Mouse (Mus musculus) retina, postnatal 1 day (tissue): ENCODE measurements around the gene Egfem1.

Source experiments
- DNase-seq: peaks from one replicate; pipeline ENCODE4 v3.0.0-alpha.2; 2012

Egfem1 gene

DNA sequence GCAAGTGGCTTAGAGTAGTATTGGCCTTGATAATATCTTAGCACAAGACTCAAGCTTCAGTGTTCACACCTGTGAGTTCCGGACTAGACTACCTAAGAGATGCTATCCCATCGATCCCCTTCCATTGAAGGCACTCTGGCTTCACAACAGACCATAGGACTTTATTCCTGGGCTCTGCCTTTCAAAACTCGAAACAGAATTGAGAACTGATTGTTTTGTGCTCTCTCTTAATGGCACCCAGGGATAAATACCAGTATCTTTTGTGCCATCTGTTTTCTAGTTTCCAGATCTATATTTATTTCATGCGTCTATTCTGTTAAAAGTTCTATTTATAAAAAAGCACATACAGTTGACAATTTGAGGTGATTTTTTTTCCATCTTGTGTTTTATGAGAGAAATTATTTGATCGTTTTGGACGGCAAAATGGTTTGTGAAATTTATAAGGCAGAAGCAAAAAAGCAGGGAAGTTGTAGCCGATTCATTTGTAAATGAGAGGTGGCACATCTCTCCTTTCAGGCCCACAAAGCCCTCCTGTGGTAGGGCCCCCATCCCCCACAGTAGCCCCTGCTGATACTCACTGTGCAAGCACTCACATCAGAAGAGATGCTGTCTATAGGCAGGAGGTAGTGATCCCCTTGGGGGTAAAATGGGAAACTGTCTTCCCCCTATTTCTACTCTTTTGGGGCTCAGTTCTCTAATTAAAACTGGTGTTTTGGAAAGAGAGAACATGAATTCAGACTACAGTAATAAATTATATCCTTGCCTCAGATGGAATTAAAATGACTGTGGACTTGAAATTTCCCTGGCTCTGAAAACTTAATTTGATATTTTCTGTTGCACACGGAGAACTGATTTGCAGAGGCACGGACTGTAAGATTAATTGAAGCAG is 53.6 kb downstream of the Egfem1 start:
- peak; percentile 39 for DNase-seq

GRCm38 (mm10) chr3:29136065-29136955 is 54.5 kb downstream of the Egfem1 start:
- peak; percentile 57 for DNase-seq

GRCm38 (mm10) chr3:29168401-29168800 is 86.6 kb downstream of the Egfem1 start:
- DNase-seq: no peak

- no peak for DNase-seq
Measured at GRCm38 (mm10) chr3:29169003-29169402, 87.2 kb downstream of the Egfem1 start.

DNA sequence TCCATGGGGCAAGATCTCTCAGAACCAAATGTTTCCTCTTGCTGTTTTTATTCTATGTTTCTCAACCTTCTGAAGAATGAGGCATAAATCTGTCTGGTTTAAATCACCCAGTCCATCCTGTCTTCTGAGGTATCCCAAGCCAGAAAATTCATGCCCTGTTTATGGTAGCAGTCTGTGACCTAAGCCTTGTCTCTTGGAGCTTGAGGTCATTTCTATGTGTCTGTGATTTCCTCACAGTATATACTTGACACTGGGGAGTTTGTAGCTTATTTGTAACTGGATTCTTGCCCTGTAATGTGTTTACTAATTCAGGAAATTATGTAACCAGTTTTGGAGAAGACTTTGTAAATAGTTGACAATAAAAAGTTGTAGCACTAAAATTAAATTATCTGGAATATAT is 95.2 kb downstream of the Egfem1 start:
- no peak for DNase-seq

GRCm38 (mm10) chr3:29182988-29183387 is 101.2 kb downstream of the Egfem1 start:
- peak; percentile 40 for DNase-seq

DNA sequence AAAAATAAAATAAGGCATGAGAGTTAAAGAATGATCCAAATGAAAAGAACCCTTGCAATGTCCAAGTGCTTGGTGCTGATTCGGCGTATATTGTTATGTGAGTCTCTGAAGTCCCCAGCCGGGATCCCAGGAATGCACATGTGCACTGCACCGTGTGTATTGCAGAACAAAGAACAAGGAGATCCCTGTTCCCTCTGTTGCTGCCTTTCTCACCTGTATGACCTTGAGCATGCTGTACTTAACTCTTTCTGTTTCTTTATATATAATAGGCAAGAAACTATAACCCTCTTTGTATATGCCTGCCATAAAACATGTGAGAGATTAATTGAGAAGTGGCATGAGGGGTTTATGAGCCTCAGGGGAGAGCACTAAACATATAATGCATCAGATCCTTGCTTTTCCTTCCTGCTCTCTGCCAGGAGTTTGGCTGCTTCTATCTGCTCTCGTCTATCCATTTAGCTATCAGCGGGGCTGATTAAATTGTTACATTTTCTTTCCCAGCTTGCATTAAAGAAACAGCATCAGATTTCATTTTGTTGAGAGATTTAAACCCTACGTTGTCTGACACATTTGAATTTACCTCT is 101.9 kb downstream of the Egfem1 start:
- peak; percentile 55 for DNase-seq

DNA sequence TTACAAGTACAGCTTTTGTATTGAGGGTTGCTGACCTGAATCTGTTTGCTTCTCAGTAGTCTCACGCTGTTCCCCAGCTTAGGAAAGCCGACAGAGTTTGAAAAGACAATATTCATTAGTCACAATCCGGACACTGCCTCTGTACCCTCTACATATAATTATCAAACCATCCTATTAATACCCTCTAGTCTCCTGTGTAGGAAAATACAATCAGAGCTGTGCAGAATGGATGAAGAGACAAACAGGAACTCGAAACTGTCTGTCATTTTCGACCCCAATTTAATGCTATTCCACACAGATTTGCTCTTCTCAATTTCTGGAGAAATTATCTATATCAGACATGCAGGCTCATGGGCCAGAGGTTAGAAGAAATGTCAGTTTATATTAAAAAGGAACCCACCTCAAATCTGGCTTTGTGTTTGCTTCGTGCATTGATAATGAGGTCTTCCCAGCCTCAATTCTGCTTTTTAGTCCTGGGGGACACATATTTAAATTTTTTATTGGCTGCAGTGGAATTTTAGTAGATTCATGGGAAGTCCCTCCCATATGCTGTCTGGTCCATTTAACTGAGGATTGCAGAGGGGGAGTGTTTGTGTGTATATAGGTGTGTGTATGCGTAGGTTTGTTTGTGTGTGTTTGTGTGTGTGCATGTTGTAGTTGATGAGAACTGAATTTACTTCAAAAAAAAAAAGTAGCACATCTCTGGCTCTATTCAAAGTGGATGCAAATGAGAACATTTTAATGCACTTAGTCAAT is 102.8 kb downstream of the Egfem1 start:
- peak; percentile 61 for DNase-seq

- no peak for DNase-seq
Measured at GRCm38 (mm10) chr3:29190263-29190662, 108.4 kb downstream of the Egfem1 start.

GRCm38 (mm10) chr3:29197727-29198512 is 116.1 kb downstream of the Egfem1 start:
- DNase-seq: no peak

DNA sequence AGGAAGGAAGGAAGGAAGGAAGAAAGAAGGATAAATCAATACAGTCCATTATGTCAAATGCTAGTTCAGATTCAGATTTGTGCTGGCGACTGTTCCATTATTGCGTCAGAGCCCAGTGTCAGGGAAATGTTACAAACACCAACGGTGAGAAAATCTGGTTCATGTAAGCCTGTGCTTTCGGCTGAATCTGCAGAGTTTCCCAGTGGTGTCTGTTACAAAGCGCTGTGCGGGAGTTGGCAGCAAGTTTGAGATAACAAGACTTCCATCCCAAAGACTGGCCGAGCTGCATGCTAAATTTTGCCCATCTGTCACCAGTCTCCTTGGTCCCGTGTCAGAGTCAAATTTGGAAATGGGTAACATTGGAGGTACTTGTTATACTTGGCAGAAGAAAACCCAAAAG is 118.8 kb downstream of the Egfem1 start:
- no peak for DNase-seq

- no peak for DNase-seq
Measured at GRCm38 (mm10) chr3:29202536-29202935, 120.7 kb downstream of the Egfem1 start.

DNA sequence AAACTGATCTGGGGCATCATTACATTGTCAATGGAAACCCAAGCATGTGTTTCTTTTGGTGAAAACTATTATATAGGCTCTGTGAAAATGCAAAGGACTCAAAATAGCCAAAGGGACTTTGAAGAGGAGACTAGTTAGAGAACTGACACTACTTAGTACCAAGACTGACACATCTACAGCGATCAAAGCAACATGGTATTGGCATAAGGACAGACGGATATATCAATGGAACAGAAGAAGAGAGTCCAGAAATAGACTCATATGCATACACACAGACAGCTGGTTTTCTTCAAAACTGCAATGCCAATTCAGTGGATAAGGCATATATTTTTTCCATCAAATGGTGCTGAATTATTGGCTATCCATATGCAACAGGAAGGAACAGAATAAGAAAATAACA is 140.6 kb downstream of the Egfem1 start:
- DNase-seq: no peak

- DNase-seq: no peak
Measured at GRCm38 (mm10) chr3:29229712-29230111, 147.9 kb downstream of the Egfem1 start.

DNA sequence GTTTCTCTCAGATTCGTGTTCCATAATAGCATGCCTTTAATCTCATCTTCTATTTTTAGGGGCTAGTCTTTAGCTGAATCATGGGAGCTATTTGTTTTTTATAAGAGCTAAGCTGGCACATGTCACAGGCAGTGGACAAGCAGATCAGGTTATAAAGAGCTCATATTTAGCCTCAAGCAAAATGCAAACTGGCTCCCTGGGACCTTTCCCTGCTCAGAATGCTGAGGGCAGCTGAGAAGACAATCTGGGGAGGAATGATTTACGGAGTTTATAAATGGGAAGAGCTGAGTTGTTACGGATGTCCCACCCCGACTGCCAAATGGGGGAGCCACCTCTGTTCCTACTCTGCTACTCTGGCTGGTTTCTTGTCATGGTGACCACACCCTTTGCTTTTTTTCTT is 153.7 kb downstream of the Egfem1 start:
- no peak for DNase-seq

- DNase-seq: no peak
Measured at GRCm38 (mm10) chr3:29236517-29236916, 154.7 kb downstream of the Egfem1 start.

GRCm38 (mm10) chr3:29243600-29243999 is 161.8 kb downstream of the Egfem1 start:
- peak; percentile 18 for DNase-seq

DNA sequence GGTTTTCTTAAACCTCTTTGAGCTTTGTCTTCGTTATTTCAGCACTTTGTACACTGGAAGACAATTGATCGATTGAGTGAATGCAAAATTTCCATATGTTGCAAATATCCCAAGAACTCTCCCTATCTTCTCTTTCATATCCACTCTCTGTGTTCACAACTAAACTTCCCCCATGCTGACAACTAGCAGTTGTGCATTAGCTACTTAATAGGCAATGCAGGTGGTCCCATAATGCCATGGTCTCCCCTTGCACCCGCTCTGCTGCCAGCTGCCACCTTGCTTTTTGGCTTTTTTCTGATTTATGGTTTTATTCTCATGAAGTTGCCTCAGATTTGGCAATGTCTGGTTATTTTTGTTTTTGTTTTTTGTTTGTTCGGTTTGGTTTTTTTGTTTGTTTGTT is 209.8 kb downstream of the Egfem1 start:
- no peak for DNase-seq

DNA sequence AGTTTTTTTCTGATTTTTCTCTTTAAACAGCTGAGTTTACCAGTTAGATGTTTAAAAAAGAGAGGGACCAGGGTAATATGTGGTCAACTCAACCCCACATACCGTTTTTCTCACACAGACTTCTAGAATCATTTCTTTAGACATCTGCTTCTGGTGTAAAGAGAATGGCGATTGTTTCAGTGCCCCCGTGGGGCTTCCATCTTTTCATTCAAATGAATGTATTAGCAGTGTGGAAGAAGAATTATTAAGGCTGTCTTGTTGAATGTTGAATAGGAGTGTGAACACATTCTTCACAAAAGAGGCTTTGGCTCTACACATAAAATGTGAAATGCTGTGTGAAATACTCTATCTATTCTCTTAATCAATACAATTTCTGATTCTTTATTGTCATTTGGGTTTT is 210.4 kb downstream of the Egfem1 start:
- no peak for DNase-seq

DNA sequence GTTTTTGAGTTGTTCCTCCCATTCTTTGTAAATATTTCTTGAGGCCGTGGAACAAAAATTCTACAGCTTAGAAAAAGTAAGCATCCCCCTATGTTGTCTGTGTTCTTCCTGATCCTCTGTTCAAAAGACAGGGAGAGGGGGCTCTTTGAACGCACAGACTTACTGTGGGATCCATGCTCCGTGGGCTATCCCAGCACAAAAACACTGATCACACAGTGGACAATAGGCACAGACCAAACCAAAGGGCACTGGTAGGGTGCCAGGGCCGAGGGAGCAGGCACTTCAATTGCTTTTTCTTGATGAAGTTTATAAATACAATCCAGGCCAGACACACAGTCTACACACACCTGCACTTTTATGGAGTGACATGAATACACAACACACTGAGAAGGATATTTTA is 211.4 kb downstream of the Egfem1 start:
- DNase-seq: no peak

- no peak for DNase-seq
Measured at GRCm38 (mm10) chr3:29342223-29342791, 260.5 kb downstream of the Egfem1 start.
